Mouse (Mus musculus): Measurements from ENCODE around the gene Gm44511. TPM values are rescaled to one million over a fixed set of nuclear protein-coding genes. Genes with fewer than 3 reads are reported as not detected.
"Not testable (repeated sequence)": the region's sequence is repeated elsewhere in the genome, so short reads cannot be mapped to it uniquely, and the experiment has no call there.

The Gm44511 gene
- polyA plus RNA-seq, 1 experiment from 2014 or later, result not detected

DNA sequence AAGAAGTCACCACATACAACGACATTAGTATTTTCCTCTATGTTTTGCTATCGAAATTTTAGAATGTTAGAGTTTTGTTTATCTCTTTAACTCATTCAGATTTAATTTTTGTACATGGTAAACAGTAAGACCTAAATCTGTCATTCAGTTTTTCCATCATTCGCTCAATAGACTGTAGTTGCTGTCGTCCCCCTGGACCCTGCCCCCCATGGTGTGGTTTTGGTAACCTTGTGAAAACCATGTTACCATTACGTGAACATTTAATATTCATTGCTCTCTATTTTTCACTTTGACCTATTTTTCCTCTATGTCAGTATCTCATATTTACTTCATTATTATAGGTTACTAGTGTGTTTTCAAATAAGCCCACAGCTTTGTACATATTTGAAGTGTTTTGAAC lies 61.5 kb downstream of the Gm44511 start:
- H3K27ac ChIP-seq, result peak overlapping the region; percentile 16; the same call in 1 of the 2 replicates
- H3K27me3 ChIP-seq, result no peaks in the 10 kb centered on the region
- no peaks in the 10 kb centered on the region for H3K36me3 ChIP-seq
- peak overlapping the region; percentile 55 for H3K4me2 ChIP-seq
- peak overlapping the region; percentile 59 for H3K4me3 ChIP-seq
- 19% methylated on average over 5 of the region's 5 CpGs for WGBS
- H3K9me3 ChIP-seq, result no peaks in the 10 kb centered on the region
- no peak for ATAC-seq (ENCODE audit: insufficient number of reproducible peaks, insufficient read depth, low FRiP score, low TSS enrichment, low read depth)
- H3K9ac ChIP-seq, result peak overlapping the region; percentile 61
- peaks cover 11% of the 10 kb centered on the region for H3K4me1 ChIP-seq

GRCm38 (mm10) chr6:128763736-128764523 lies 62.2 kb downstream of the Gm44511 start:
- peak; percentile 95 for ATAC-seq (ENCODE audit: insufficient number of reproducible peaks, insufficient read depth, low FRiP score, low TSS enrichment, low read depth)
- no peaks in the 10 kb centered on the region for H3K36me3 ChIP-seq
- 1% methylated on average over 30 of the region's 30 CpGs for WGBS
- H3K4me2 ChIP-seq, result peak overlapping the region; percentile 64
- no peaks in the 10 kb centered on the region for H3K9me3 ChIP-seq
- peak overlapping the region; percentile 87 for H3K27ac ChIP-seq
- no peaks in the 10 kb centered on the region for H3K27me3 ChIP-seq
- peak overlapping the region; percentile 59 for H3K4me3 ChIP-seq
- H3K9ac ChIP-seq, result peak overlapping the region; percentile 73
- peaks cover 8% of the 10 kb centered on the region for H3K4me1 ChIP-seq

DNA sequence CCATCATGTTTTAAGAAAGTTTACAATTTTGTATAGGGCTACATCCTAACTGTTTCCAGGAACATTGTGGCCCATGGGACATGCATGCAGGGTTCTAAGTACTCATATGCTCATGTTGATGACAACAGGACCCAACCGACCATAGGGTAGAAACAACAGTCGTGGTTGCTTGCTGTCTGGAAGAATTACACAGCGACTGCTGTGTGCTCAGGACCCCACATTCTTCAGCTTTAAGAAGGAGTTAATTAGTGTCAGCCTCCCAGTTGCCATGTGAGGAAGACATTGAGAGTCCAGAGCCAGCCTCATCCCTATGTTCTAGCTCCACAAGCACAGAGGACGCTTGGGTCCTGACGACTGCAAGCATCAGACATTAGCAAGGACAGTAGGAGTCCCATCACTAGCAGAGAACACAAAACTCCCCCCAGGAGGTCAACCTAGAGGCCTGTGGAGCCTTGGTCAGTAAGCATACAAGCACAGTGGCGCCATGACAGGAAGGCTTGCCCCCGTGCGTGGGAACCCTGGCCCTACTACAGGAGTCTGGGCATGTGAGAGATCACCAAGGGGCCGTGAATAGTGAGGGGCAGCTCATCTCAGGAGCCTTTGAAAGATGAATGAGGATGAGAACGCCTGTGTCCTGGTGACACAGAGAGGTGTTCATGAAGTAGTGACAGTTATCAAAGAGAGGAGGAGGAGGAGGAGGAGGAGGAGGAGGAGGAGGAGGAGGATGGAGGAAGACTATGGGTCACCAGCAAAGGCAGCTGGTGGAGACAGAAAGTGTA lies 63.0 kb downstream of the Gm44511 start:
- H3K4me2 ChIP-seq, result peak overlapping the region; percentile 64
- 73% methylated on average over 10 of the region's 10 CpGs for WGBS
- H3K27me3 ChIP-seq; H3K4me1 ChIP-seq; H3K36me3 ChIP-seq; ATAC-seq (ENCODE audit: insufficient number of reproducible peaks, insufficient read depth, low FRiP score, low TSS enrichment, low read depth); H3K9me3 ChIP-seq: not testable (repeated sequence)
- peak overlapping the region; percentile 73 for H3K9ac ChIP-seq
- H3K4me3 ChIP-seq, result peak overlapping the region; percentile 59
- peak overlapping the region; percentile 87 for H3K27ac ChIP-seq

GRCm38 (mm10) chr6:128761144-128761540 lies 65.0 kb downstream of the Gm44511 start:
- no peak for ATAC-seq (ENCODE audit: insufficient number of reproducible peaks, insufficient read depth, low FRiP score, low TSS enrichment, low read depth)
- 40% methylated on average over 5 of the region's 5 CpGs for WGBS
- Histone ChIP-seq H3K27ac (no peak overlapping the region; the same call in 1 of the 2 replicates), H3K9me3 (no peaks in the 10 kb centered on the region), H3K27me3 (no peaks in the 10 kb centered on the region), H3K4me2 (peak overlapping the region; percentile 58), H3K9ac (peak overlapping the region; percentile 61), H3K4me3 (peak overlapping the region; percentile 61), H3K36me3 (no peaks in the 10 kb centered on the region), H3K4me1 (peaks cover 8% of the 10 kb centered on the region)

GRCm38 (mm10) chr6:128760416-128761143 lies 65.5 kb downstream of the Gm44511 start:
- under 1% methylated on average over 44 of the region's 44 CpGs for WGBS
- H3K27ac ChIP-seq, result peak overlapping the region; percentile 85
- H3K4me1 ChIP-seq, H3K27me3 ChIP-seq, H3K9me3 ChIP-seq, H3K36me3 ChIP-seq: not testable (repeated sequence)
- ATAC-seq (ENCODE audit: insufficient number of reproducible peaks, insufficient read depth, low FRiP score, low TSS enrichment, low read depth), result peak; percentile 69
- H3K4me3 ChIP-seq, result peak overlapping the region; percentile 61
- H3K9ac ChIP-seq, result peak overlapping the region; percentile 75
- H3K4me2 ChIP-seq, result peak overlapping the region; percentile 58

DNA sequence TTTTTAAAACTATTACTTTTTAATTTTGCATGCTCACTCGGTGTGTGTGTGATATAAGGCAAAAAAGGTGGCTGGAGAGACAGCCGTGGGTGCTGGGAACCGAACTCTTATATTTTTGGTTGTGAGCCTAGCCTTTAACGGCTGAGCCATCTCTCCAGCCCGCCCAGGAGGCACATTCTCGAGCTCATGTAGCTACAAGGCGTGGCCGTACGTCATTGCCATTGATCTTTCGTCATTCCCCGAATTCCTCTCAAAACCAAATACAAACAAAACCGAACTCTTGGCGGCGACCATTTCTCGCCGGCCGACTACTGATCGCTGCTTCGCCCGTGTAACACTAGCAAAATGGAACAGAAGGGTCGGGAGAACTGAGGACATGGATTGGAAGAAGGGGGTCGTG lies 66.1 kb downstream of the Gm44511 start:
- peak overlapping the region; percentile 85 for H3K27ac ChIP-seq
- peak overlapping the region; percentile 75 for H3K9ac ChIP-seq
- peak overlapping the region; percentile 41 for H3K4me2 ChIP-seq
- not testable (repeated sequence) for H3K9me3 ChIP-seq, H3K36me3 ChIP-seq, H3K4me1 ChIP-seq, H3K27me3 ChIP-seq
- peak overlapping the region; percentile 61 for H3K4me3 ChIP-seq
- peak; percentile 15; the same call in 1 of the 2 replicates for ATAC-seq (ENCODE audit: insufficient number of reproducible peaks, insufficient read depth, low FRiP score, low TSS enrichment, low read depth)
- under 1% methylated on average over 22 of the region's 22 CpGs for WGBS

DNA sequence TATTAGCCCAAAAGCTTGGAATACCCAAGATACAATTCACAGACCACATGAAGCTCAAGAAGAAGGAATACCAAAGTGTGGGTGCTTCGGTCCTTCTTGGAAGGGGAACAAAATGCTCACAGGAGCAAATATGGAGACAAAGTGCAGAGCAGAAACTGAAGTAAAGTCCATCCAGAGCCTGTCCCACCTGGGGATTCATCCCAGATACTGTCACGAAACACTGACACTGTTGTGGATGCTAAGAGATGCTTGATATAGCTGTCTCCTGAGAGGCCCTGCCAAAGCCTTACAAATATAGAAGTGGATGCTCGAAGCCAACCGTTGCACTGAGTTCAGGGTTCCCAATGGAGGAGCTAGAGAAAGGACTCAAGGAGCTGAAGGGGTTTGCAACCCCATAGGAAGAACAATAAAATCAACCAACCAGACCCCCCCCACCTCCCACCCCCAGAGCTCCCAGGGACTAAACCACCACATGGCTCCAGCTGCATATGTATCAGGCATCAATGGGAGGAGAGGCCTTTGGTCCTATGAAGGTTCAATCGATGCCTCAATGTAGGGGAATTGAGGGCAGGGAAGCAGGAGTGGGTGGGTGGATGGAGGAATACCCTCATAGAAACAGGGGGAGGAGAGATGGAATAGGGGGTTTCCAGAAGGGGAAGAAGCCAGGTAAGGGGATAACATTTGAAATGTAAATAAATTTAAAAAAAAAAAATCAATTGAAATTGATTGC lies 66.7 kb downstream of the Gm44511 start:
- no peaks in the 10 kb centered on the region for H3K9me3 ChIP-seq
- no peaks in the 10 kb centered on the region for H3K36me3 ChIP-seq
- no peak overlapping the region for H3K27ac ChIP-seq
- WGBS, result 79% methylated on average over 5 of the region's 5 CpGs
- H3K27me3 ChIP-seq, result no peaks in the 10 kb centered on the region
- ATAC-seq (ENCODE audit: insufficient number of reproducible peaks, insufficient read depth, low FRiP score, low TSS enrichment, low read depth), result no peak
- H3K4me2 ChIP-seq, result peak overlapping the region; percentile 41
- peaks cover 8% of the 10 kb centered on the region for H3K4me1 ChIP-seq
- peak overlapping the region; percentile 61 for H3K4me3 ChIP-seq
- H3K9ac ChIP-seq, result no peak overlapping the region

GRCm38 (mm10) chr6:128755402-128755763 lies 70.7 kb downstream of the Gm44511 start:
- H3K4me1 ChIP-seq; H3K4me2 ChIP-seq; ATAC-seq (ENCODE audit: insufficient number of reproducible peaks, insufficient read depth, low FRiP score, low TSS enrichment, low read depth); H3K9me3 ChIP-seq; H3K9ac ChIP-seq; H3K27ac ChIP-seq; H3K4me3 ChIP-seq; H3K27me3 ChIP-seq; H3K36me3 ChIP-seq: not testable (repeated sequence)
- WGBS, result 59% methylated on average over 4 of the region's 4 CpGs

DNA sequence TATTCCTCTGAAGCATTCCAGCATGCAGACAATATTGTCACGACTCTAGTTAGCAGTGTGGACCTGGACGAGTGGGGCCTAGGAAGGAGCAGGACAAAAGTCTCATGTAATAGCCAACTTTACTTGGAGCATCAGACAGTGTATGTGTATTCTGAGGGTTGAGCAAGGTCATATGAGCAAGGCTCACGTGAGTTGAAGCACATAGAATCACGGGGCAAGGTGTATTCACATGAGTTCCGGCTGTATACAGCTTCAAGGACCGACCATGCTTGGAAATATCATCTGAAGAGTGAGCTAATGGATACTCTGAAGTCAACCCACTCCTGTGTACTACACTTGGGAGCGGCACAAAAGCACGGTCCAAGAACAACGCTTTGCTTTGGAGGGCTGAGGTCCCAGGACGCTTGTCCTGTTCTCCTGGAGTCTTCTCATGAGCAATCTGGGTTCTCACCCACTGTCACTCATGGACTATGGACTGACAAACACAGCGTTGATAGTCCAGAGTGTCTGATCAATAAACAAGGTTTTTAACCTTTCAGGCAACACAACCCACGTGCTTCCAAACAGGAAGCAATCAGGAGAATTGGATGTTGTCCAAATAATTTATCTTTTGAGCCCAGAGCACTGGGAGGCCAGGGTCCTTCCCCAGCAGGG lies 71.2 kb downstream of the Gm44511 start:
- not testable (repeated sequence) for H3K4me3 ChIP-seq; H3K27ac ChIP-seq; H3K9ac ChIP-seq; ATAC-seq (ENCODE audit: insufficient number of reproducible peaks, insufficient read depth, low FRiP score, low TSS enrichment, low read depth); H3K27me3 ChIP-seq; H3K4me1 ChIP-seq; H3K9me3 ChIP-seq; H3K36me3 ChIP-seq
- H3K4me2 ChIP-seq, result peak overlapping the region; percentile 38
- whole genome bisulfite sequencing, result 82% methylated on average over 12 of the region's 12 CpGs

DNA sequence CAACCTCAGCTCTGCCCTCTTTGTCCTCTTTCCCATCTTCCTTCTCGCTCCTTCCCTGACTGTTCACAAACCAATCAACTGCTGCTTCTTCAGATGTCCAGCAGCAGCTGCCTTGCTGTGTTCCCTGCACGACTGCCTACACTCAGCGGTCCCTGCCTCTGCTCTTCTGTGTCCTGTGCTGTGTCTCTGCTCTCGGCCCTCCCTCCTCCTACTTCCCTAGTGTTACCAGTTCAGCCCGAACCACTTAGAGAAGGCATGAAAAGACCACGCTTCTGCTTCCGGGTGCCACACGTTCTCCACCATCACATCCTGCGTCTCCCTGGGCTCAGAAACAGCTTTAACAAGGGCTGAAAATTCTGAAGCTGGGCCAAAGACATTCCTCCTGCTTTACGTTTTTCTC lies 71.8 kb downstream of the Gm44511 start:
- not testable (repeated sequence) for H3K36me3 ChIP-seq, H3K27me3 ChIP-seq, H3K4me1 ChIP-seq, H3K9me3 ChIP-seq, H3K4me3 ChIP-seq
- Histone ChIP-seq H3K27ac (peak overlapping the region; percentile 39; the same call in 1 of the 2 replicates), H3K9ac (peak overlapping the region; percentile 51; the same call in 1 of the 2 replicates), H3K4me2 (peak overlapping the region; percentile 38)
- 0 out of 2 replicates have a peak, but pooled peaks have one; percentile 59 for ATAC-seq (ENCODE audit: insufficient number of reproducible peaks, insufficient read depth, low FRiP score, low TSS enrichment, low read depth)
- 37% methylated on average over 10 of the region's 10 CpGs for WGBS

Measured in embryonic facial prominence, embryonic 13.5 days (tissue).